Mouse (Mus musculus): ENCODE results near the gene Hnf4a.

DNA sequence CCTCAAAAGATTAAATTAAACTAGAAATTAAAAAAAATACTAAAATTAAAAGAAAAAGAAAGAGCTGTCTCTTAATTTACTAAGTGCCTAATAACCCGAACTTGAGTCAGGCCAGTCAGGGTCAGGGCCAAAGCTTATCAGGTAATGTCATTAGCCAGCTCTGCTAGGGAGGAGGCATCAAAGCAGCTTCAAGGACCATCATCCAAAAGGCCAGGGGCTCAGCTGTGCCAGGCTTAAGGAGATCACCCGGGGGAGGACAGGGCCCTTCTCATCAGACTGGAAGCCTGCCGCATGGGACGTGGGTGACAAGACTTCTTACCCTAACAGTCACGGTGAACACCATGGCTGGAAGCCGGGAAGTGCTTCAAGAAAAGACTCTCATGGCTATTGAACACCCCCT, 39.0 kb upstream of the Hnf4a start:
- no peak for TF ChIP-seq CTCF (IDR thresholded peaks at IDR 0.05; ENCODE audit: low read depth, low read length)
- no peak for TF ChIP-seq GATA1 (IDR thresholded peaks at IDR 0.05; ENCODE audit: borderline replicate concordance, low read length)
- TF ChIP-seq POLR2AphosphoS5 (IDR thresholded peaks at IDR 0.05; ENCODE audit: insufficient replicate concordance, low read depth, low read length): no peak
- TF ChIP-seq GATA2 (IDR thresholded peaks at IDR 0.05; ENCODE audit: borderline replicate concordance, low read depth, low read length): no peak
- TF ChIP-seq TAL1 (conservative IDR thresholded peaks at IDR 0.05; ENCODE audit: low read depth, low read length): no peak
